Mouse (Mus musculus): ENCODE results near the gene Sh2d3c.

- TF ChIP-seq GATA1 (IDR thresholded peaks at IDR 0.05; ENCODE audit: low read length) (no peak), TAL1 (IDR thresholded peaks at IDR 0.05; ENCODE audit: low read length) (no peak)
These were observed 1.7 kb downstream of the Sh2d3c start for GRCm38 (mm10) chr2:32722581-32722980.
